Mouse (Mus musculus) Muller cell, postnatal 12 days (primary cell): ENCODE data around the gene Acp6.
"Not testable (repeated sequence)": the region's sequence is repeated elsewhere in the genome, so short reads cannot be mapped to it uniquely, and the experiment has no call there.

Experiments used
- DNase-seq: peaks from one replicate; pipeline ENCODE4 v3.0.0-alpha.2; 2015; ENCODE audit errors: inconsistent ontology term

Acp6 gene

DNA sequence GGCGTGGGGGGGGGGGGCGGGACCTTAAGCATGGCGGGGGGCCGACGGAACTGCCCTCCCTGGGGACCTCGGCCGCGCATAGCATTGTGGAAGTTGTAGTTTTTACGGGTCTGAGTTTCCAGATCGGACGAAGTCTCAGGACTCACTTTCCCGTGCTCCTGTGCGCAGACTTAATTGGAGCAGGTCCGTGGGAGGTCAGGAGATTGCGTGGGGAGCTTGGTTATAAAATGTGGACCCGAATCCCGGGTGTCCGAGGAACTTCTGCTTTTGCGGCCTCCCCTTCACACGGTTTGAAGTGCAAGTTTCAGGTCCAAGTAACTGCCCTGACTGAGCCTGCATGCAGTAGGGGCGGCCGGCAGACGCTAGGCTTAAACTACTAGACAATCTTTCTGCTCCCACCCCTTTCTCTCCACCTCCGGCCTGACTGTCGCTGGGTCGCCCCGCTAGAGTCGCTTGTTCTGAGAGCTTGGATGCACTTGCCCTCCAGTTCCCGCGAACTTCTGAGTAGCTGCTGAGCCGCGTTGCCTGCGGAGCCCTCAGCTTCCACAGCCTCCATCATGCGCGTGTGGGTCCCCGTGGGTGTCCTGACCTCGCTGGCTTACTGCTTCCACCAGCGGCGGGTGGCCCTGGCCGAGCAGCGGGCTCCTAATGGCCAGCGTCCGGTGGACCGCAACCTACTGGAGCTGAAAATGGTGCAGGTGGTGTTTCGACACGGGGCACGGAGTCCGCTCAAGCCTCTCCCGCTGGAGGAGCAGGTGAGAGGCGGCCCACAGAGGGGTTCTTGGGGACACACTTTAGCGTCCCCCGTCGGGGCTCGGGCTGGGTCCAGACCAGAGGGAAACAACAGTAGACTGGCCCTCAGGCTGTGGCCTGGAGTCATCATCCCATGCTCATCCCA lies at the start of gene Acp6:
Acp6 (plus strand) TSS at position 167 of the 898 bp plus-strand sequence.
- DNase-seq, result peak; percentile 93

DNA sequence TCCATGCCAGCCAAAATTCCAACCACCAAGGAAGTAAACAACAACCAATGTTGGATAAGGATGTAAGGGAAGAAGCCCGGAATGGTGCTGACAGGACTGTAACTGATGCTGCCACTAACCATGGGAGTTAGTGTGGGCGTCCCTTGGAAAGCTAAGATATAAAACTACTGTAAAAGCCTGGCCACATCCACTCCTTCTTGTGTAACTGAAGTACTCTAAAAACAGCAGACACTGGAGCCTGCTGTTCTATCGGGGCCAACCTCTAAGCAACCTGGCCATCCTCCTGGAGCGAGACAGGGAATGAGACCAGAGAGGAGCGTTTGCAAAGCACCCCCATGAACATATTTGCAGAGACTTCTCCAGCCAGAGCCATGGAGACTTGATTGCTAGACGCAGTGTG lies 41.1 kb upstream of the Acp6 start:
- no peak for DNase-seq

GRCm38 (mm10) chr3:97118313-97118712 lies 40.3 kb upstream of the Acp6 start:
- DNase-seq, result no peak

GRCm38 (mm10) chr3:97124193-97124592 lies 34.4 kb upstream of the Acp6 start:
- DNase-seq, result no peak

DNA sequence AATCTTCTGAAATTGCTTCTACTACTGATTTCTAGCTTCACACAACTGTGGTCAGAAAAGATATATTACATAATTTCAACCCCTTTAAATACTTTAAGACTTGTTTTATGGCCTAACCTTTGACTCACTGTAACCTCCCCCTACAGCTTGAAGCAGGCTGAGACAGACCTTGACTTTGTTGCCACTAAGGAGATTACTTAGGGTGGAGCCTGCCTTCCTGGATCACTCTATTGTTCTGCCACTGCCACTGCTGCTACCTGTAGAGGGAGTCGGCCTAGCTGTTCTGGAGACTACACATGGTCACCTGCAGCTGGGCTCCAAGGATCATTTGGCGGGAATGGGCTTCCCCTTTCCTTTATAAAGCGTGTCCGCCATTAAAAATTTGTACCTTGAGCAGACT lies 29.2 kb upstream of the Acp6 start:
- DNase-seq, result no peak

DNA sequence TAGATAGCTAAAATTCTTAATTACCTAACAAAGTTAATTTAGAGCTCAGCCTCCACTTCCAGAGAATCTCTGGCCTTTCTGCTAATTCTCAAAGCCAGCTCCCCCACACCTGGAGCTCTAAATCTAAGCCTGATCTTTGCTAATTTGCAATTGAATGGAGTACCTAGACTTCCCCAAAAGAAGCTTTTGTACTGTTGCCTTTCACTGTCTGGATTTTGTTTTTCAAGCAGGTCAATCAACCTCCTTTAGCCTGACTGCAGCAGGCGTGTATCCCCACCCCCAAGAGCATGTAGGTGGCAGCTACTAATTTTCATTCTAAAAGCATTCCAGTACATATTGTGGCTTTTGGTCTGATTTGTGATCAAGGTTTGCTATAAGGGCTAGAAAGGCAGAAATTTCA lies 20.9 kb upstream of the Acp6 start:
- not testable (repeated sequence) for DNase-seq

- DNase-seq, result no peak
Observed at GRCm38 (mm10) chr3:97151092-97151491, 7.5 kb upstream of the Acp6 start.

DNA sequence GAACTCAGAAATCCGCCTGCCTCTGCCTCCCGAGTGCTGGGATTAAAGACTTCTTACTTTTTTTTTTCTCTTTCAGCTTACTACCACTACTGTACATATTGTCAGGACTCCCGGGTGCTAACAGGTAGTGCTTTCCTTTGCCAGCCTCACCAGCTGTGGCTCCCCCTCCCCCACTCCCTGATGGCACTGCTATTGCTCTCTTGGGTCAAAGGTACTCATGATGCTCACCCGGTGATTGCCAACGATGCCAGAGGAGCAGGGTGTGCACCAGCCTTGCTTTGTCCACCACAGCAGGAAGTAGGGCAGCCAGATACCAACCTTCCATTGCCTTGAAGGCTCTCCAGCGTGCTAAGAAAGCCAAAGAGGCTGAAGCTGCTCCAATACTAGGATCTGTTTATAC lies 2.1 kb upstream of the Acp6 start:
- DNase-seq, result no peak

DNA sequence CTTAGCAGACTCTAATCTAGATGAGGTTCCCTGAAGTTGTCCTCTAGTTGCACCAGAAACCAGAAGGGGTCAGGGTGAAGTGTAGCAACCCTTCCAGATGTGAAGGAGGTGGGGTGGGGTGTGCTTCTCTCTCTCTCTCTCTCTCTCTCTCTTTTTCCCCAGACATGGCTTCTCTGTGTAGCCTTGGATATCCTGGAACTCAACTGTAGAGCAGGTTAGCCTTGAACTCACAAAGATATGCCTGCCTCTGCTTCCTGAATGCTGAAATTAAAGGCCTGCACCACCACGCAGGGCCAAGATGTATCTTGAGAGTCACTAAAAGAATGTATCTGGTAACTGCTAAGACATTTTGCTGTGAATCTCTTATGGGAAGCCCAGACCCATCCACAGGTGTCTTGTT lies 1.3 kb upstream of the Acp6 start:
- DNase-seq, result no peak

- peak; percentile 92 for DNase-seq
Observed at GRCm38 (mm10) chr3:97157958-97158599, 498 bp upstream of the Acp6 start.

DNA sequence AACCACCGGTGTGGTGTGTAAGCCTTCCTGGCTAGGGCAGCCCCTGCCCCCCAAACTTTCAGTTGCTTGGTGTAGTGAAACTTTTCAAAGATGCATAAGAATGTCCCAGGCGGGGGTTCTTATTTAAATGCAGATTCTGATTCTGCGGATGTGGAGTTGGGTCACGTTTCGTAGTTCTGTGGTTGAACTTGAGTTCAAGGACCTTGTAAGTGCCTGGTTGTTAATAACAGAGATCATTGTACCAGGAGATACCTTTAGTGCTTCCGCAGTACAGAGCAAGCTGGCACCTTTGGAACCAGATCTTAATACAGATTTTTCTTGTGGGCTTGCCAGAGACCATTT lies 903 bp downstream of the Acp6 start:
- DNase-seq, result no peak

DNA sequence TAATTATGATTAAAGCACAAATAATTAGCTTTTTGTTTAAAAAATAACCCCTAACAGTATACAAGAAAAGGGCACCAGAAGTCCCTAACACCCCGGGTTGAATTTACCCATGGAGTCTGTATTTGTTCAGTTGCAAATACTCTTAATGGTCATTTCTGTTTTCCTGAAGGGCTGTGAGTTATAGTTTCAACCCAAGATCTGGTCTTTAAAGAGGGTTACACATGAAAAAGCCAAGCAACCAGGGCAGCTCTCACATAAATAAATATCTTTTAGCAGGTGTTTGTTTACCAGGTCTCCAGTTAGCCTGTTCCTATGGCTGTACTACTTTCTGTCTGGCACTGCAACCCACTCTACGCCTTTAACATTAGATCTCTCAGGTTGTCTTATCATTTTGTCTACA lies 1.4 kb downstream of the Acp6 start:
- no peak for DNase-seq

DNA sequence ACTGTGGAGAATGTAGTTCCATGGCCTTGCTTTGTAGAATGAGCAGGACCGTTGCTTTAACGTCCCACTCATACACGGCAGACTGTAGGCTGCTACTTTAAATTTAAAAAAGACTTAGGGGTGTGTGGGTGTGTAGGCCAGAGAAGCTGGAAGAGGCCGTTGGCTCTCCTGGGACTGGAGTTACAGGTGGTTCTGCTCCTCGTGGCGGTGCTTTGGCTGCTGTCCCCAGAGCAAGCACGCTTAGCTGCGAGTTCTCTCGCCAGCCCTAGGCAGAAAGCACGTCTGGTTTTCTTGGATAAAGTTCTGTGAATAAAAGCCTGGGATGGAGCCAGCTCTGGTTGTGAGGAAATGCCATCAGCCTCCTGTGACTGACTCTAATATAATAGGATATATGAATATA lies 2.3 kb downstream of the Acp6 start:
- no peak for DNase-seq

DNA sequence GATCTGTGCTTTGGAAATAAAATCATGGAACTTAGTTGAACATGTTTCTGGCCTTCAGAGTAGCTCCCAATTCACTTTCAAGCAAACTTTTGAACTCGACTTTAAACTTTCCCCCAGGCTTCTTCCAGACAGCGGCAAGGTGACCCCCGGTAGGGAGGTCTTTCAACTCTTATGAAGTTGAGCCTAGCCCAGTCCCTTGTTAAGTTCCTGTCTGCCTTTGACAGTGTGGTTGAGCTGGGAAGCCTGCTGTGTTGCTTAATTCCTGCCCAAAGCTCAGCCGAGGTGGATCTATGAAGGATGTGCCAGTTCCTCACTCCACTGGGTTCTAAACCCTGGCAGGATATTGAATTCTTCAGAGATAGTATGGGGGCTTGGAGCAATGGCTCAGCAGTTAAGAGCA lies 3.2 kb downstream of the Acp6 start:
- no peak for DNase-seq

GRCm38 (mm10) chr3:97164477-97164876 lies 5.9 kb downstream of the Acp6 start:
- DNase-seq, result no peak

DNA sequence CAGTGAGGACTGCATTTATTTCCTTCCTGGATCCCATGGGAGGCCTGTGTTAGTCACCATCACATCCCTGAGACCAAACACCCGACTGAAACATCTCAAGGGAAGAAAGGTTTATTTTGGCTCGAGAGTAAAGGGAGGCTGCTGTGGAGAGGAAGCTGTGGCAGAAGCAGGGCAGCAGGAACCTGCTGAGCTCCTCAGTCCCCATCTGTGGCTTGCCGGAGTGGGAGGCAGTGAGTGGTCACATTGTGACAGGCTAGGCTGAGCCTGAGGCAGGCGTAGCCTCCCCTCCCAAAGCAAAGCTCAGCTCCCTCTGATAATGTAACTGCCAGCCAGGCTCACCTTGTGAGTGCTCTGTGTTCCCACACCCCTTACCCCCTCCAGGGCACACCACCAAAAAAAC lies 8.5 kb downstream of the Acp6 start:
- no peak for DNase-seq

- DNase-seq, result no peak
Observed at GRCm38 (mm10) chr3:97171531-97171930, 13.0 kb downstream of the Acp6 start.

- DNase-seq, result peak; percentile 30
Observed at GRCm38 (mm10) chr3:97172231-97172630, 13.7 kb downstream of the Acp6 start.

GRCm38 (mm10) chr3:97172632-97173031 lies 14.1 kb downstream of the Acp6 start:
- no peak for DNase-seq

DNA sequence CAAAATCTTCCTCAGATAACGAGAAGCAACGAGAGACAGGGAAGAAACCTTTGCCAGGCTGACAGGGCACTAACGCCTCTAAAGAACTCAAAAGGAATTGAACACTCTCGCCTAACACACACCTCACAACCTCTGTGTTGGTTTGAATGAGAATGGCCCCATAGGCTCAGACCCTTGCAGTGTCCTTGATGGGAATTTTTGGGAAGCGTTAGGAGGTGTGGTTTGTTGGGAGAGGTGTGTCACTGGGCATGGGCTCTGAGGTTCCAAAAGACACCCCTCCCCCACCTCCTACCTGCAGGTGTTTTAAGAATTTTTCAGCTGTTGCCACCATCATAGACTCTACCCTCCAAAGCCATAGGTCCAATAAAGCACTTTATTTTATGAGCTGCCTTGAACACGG lies 20.3 kb downstream of the Acp6 start:
- no peak for DNase-seq

DNA sequence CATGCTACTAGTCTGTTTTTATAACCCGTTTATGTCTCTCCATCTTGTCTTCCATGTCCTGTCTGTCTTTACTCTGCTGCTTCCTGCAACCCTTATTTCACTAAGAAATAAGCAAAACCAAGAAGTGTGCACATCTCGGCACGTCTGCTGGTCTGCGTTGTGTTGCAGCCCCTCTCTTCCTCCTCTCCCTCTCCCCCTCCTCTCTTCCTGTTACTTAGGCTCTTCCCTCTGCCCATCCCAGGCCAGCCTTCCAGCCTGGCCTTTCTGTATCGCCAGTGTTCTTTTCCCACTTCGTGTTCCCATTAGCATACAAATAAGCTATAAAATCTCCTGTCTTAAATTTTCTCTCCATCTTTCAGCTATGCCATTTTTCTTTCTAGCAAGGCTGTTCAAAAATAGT lies 21.9 kb downstream of the Acp6 start:
- DNase-seq, result no peak

DNA sequence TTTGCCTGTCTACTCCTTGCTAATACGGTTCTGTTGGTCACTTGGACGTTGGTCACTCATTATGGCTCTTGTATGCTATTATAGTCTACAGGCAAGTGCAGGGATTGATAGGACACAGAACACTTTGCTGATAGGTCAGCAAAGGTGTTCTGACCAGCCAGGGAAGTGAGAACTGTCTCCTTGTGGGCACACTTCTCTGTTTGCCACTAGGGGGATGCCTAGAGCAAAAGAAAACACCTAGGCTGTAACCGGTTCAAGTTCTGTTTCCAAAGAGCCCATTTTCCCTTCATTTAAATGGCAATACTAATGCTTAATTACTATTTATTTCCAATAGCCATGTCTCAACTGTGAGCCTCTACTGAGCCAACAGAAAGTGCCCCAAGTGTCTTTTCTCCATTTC lies 25.2 kb downstream of the Acp6 start:
- DNase-seq, result no peak

DNA sequence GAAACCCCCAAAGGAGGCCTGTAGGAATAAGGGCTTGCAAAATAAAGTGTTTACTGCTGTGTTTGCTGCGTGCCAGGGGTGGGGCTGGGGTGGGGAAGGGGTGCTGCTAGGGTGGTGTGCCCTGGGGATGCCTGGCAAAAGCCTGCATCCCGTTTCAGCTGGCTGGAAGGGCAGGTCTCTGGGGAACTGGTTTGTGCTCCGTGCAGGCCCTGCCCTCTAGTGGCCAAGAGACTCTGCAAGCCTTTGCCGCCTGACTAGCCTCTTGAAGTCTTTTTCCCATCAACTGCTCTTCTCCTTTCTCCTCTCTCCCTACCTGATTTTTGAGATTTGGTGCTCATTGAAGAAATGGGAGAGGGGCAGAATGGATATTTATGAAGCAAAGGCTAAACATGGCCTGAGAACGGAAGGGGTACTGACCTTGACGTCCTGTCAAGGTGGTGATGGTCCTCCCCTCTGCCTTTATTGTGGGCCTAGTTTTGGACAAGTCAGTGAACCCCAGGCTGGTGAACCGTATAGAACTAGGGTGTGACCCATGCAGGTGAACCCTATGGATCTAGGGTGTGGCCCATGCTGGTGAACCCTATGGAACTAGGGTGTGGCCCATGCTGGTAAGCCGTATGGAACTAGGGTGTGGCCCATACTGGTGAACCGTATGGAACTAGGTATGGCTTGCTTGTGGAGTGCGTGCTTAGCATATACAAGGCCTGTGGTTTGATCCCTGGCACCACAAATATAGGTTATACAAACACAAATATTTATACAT lies 26.7 kb downstream of the Acp6 start:
- DNase-seq, result peak; percentile 42
